Mouse (Mus musculus) brain, embryonic 14.5 days (tissue): Measurements from ENCODE around the gene Gpr152. TPM values are rescaled to one million over a fixed set of nuclear protein-coding genes. Genes with fewer than 3 reads are reported as not detected.
"Not testable (repeated sequence)": the region's sequence is repeated elsewhere in the genome, so short reads cannot be mapped to it uniquely, and the experiment has no call there.

ENCODE experiments used
- DNase-seq: peaks from one replicate; pipeline ENCODE4 v3.0.0-alpha.2; 2011; ENCODE audit warnings: low read depth
- CTCF ChIP-seq: fragments of 200-500 bp; IDR thresholded peaks from 2 replicates; pipeline ENCODE4 v1.5.1; 2012; ENCODE audit warnings: inconsistent platforms, mild to moderate bottlenecking, moderate library complexity, borderline replicate concordance; ENCODE audit not compliant: insufficient read depth, insufficient read length; ENCODE audit errors: extremely low read depth
- POLR2A ChIP-seq: fragments of 200-500 bp; IDR thresholded peaks from 2 replicates; pipeline ENCODE4 v1.6.1; 2012; ENCODE audit warnings: mild to moderate bottlenecking, inconsistent platforms, borderline replicate concordance; ENCODE audit not compliant: poor library complexity, insufficient read depth, insufficient read length, severe bottlenecking; ENCODE audit errors: extremely low read depth
- polyA plus RNA-seq: library from polyadenylated mRNA; depleted of rRNA; stranded (reverse); fragments of >200 nt; gene quantifications from 2 replicates; pipeline ENCODE4 v1.2.3, GENCODE M21; 2012

Gpr152 gene
- polyA plus RNA-seq, 1 experiment = 0.08 TPM

DNA sequence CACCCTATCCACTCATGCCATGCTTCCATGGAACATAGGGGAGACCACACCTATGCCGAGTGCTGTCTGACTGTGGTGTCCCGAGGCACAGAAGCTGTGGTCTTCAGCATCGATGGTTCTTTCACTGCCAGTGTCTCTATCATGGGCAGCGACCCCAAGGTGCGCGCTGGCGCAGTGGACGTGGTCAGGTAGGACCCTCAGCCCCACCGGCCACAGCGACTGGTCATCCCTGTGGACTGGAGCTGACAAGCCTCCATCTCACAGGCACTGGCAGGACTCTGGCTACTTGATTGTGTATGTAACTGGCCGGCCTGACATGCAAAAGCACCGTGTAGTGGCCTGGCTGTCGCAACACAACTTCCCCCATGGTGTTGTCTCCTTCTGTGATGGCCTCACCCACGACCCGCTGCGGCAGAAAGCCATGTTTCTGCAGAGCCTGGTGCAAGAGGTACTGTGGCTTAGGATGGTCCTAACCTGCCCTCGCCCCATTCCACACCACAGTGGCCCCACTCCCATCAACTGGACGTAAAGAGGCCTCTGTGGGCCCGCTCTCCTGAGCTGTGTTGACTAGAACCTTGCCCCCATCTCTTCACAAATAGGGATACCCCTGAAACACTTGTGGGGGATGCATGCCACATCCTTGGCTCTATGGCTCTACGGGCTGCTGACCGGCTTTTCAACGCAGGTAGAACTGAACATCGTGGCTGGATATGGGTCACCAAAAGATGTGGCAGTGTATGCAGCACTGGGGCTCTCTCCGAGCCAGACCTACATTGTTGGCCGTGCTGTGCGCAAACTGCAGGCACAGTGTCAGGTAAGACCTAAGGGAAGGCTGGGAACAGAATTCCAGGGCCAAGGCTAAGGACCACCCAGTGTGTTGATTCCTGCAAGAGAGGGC lies 27.3 kb upstream of the Gpr152 start:
- DNase-seq = no peak
- TF ChIP-seq POLR2A = no peak
- TF ChIP-seq CTCF = no peak

DNA sequence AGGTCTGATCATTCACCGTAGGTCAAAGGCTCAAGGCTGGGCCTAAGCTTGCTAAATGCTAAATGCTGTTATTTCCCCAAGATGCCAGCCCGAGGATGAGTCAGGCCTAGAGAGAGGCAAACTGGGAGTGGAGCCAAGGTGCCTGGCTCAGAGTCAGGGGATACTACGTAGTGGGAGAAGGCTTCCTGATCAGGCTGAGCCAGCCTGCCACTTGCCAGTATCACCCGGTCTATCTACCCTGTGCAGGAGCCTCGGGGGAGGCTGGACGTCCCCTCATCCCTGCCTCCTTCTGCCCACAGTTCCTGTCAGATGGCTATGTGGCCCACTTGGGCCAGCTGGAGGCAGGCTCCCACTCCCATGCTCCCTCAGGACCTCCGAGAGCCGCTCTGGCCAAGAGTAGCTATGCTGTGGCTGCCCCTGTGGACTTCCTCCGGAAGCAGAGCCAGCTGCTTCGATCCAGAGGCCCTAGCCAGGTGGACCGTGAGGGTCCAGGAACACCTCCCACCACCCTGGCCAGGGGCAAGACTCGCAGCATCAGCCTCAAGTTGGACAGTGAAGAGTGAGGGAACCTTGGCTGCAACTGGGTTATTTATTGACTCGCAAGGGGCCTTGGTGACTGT lies 26.3 kb upstream of the Gpr152 start:
- TF ChIP-seq CTCF (no peak), POLR2A (no peak)
- peak; percentile 53 for DNase-seq

DNA sequence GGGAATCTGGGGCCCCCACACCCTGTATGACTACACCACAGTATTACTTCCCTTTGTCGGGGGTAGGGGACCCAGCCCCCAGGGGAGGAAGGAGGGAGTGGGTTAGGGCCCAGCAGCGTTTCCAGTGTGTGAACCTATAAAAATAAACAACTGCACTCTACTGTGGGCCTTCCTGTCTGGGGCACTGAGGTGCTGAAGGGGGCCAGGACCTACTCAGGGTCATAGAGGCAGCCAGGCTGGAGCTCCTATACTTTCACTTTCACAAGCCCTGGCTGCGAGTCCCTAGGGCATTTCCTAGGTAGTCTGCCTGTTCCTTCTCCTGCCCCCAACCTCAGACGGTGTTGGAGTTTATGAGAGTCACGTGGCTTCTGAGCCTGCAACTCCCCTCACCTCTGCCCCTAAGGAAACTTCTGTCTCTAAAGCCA lies 25.8 kb upstream of the Gpr152 start:
- DNase-seq = no peak
- TF ChIP-seq POLR2A = no peak
- TF ChIP-seq CTCF = no peak

DNA sequence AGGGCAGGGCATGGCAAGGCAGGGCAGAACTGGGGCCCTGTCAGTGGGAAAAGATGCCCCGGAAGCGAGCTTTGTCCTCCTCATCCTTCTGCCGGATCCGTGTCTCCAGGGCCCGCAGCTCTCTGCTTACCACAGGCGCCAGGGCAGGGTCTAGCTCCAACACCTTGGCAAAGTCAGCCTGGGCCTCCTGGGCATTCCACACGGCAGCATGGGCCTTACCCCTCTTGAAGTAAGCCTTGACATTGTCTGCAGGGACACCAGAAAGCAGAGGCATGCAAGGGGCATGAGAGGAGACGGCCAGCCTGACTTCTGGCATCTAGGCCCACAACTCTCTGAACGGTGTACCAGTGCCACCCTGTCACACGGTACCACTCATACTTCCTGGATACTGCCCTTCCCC lies 25.0 kb upstream of the Gpr152 start:
- TF ChIP-seq POLR2A = no peak
- TF ChIP-seq CTCF = no peak
- no peak for DNase-seq

DNA sequence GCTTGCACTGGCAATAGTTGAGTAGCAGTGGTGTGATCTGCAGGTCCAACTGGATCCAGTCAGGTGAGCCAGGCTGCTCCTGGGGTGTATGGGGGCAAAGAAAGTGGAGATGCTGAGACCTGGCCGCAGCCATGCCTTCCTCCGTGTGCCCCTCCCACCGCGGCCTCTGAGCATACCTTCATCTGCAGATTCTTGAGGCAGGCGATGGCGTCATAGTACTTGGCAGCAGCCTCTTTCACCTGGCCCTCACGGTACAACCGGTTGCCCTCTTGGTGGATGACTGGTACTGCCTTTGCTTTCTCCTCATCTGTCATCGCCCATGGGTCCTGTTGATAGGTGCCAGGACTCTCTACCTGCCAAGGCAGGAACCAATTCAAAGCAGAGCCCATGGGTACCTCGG lies 24.4 kb upstream of the Gpr152 start:
- no peak for DNase-seq
- TF ChIP-seq CTCF = no peak
- TF ChIP-seq POLR2A = no peak

DNA sequence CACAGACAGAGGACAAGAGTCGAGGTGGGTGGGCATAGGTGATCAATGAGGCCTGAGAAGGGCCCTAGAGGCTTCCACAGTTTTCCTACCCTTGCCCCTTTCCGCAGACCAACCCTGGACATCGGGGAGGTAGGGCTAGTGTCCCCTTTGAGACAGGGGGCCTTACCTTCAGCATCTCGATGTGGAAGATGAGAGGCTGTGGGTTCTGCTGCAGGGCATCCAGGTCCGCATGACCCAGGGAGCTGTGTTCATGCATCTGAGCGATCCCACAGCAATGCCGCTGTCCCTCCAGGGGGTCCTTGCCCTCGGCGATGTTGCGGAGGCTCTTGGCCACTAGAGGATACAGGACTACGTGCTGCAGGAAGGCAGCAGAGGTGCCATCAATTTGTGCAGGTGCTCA lies 23.8 kb upstream of the Gpr152 start:
- DNase-seq = no peak
- TF ChIP-seq POLR2A = no peak
- TF ChIP-seq CTCF = no peak

DNA sequence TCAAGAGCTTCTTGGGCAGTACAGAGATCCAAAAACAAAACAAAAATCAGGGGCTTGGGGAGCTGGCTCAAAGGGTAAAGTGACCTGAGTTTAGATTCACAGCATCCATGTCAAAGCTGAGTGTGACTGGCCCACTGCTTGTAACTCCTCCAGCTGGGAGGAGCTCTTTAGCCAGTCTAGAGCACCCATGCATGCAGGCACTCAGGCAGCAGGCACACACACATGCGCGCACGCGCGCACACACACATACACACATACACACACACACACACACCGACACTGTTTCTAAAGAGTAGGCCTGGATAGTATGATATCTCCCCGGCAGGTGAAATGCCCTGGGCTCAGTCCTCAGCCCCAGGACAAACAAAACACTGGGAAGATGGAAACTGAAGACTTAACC lies 22.6 kb upstream of the Gpr152 start:
- no peak for DNase-seq
- TF ChIP-seq CTCF (no peak), POLR2A (no peak)

DNA sequence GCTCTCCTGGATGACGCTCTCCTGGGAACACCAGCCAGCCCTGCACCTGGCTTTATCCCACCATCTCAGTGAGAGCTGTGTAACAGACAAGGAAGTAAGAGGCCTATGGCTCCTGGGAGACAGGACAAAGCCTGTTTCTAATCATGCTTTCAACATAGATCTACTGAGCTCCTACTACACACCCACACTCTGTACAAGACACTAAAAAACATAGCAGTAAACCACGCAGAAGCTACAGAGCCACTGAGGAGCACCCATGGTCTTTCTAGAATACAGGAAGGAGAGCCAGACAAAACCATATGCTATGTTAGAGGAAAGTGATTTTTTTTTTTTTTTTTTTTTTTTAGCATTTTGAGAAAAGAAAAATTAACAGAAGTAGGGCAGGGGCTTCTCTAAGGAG lies 21.2 kb upstream of the Gpr152 start:
- DNase-seq = no peak
- TF ChIP-seq CTCF = no peak
- TF ChIP-seq POLR2A = no peak

DNA sequence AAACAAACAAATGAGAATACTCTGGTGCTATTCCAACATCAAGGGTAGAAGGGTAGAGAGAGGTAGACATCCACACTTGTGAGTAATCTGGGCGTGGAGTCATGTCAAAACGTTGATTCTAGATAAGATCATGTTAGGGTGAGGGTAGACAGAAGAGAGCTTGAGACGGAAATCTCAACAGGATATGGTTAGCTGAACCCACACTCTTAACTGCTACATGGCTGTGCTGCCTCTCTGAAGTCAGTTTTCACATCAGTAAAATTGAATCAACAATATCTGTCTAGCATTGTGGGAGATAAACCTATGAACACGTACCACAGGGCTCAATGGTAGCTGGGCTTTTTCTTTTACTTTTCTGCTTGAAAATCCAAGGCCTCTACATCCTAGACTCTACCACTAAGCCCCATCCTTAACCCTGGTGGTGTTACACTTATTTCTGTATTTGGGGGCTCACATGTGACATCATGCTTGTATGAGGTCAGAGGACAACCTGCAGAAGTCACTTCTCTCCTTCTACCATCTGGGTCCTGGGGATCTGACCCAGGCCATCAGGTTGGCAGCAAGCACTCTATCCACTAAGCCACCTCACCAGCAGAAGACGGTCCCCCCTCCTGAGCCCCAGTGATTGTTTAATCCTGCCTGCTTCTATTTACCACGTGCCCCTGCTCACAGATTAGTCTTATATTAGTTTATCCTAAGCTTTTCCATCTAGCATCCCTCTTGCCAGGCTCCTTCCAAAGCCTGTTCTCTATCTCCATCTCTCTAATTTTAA lies 19.7 kb upstream of the Gpr152 start:
- DNase-seq = no peak
- TF ChIP-seq CTCF = no peak
- TF ChIP-seq POLR2A = no peak

DNA sequence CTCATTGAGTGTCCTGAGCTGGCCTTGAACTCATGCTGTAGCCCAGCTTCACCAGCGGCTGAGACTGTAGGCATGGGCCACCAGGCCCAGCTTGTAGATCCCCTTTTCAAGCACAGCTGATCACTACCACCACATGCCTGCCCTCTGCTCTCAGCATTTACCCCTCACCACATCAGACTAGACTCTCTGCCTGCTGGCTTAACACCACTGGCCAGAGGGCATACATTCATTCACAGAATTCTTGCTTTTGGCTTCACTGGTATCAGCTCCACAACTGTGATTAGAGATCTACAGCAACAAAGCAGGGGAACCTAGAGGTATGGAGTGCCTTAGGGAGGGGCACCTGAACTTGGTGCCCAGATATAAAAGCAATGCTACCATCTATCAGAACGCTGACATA lies 19.1 kb upstream of the Gpr152 start:
- TF ChIP-seq CTCF (no peak), POLR2A (no peak)
- no peak for DNase-seq

DNA sequence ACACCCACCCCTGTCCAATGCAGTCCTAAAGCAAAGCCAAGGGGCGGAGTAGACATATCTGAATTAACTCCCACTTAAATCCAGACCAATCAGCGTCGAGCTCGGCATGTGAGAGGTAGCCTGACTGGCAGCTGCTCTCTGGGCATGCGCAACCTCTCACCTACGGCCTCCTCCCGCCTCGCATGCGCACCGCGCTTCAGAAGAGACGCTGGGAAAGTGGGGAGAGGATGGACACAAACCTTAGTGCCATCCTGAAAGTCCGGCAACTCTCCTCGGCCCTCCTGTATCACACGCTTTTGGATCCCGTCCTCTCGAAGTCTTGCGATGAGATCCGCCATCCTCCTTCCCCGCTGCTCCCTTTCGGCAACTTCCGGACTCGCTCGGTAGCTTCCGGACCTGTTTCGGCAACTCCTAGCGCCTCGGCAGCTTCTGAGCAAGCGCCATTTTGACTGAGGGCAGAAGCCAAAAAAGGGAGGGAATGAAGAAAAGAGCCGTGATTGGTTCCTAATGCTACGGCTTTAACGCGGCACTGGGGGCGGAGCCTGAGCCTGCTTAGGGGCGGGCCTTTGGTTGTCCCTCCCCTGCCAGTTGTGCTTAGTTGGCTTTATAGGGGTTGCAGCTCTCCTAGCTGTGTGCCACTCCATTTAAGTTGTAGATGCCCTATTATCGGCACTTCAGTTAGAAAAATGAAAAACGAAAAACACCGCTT lies 18.3 kb upstream of the Gpr152 start:
- TF ChIP-seq POLR2A = 0 out of 2 replicates have a peak, but pooled peaks have one; percentile 16
- no peak for TF ChIP-seq CTCF
- peak; percentile 99 for DNase-seq

DNA sequence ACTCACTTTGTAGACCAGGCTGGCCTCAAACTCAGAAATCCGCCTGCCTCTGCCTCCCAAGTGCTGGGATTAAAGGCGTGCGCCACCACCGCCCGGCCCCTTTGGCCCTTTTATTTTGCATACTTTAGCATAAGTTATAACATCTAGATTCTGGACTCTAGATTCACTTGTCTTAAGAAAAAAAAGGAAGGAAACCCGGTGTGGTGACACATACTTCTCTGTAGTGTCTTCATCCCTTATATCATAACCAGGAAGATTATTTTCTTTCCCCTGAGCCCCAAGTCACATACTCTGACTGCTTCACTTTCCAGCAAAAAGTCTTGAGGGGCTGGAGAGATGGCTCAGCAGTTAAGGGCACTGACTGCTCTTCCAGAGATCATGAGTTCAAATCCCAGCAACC lies 17.7 kb upstream of the Gpr152 start:
- not testable (repeated sequence) for DNase-seq

DNA sequence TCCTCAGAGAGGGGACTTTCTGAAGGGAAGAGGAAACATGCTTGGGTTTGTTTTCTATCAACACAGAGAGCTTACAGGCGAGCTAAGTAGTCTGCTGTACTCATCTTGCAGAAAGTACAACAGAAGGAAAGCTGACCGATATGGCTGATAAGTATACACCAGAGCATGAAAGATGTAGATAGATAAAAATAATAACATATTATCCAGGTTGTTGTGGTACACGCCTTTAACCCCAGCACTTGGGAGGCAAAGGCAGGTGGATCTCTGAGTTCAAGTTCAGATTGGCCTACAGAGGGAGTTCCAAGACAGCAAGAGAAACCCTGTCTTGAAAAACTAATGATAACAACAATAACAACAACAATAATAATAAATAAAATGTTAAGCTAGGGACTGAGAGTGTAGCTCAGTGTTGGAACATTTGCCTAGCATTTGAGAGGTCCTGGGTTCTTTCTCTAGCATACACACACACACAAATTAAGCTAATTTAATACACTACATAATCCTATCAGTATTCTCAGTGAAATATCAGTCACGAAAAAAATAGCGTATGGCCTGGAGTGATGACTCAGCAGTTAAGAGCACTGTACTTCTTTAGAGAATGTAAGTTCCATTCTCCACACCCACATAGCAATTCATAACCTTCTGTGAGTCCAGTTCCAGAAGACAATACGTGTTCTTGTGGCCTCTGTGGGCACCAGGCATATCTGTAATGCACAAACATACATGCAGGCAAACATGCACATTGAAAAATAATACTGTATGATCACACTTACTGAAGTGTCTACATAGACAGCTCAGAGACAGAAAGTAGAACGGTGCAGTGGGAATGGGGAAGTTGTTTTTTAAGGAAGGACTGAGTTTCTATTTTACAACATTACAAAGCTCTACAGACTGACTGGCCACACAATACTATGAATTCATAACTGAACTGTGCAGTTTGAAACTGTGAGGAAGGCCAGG lies 16.9 kb upstream of the Gpr152 start:
- DNase-seq = no peak
- no peak for TF ChIP-seq POLR2A
- TF ChIP-seq CTCF = no peak
